Mouse (Mus musculus) heart, adult 18-20 months (tissue): ENCODE data around the gene P2ry6. TPM values are rescaled to one million over a fixed set of nuclear protein-coding genes. Genes with fewer than 3 reads are reported as not detected.

Experiments
- total RNA-seq, 2 experiments: library from RNA; stranded (reverse); gene quantifications; 2 replicates each; pipeline ENCODE4 v1.2.3; 2021

P2ry6 gene
- total RNA-seq, 2 experiments from 2014 or later = 3.2 TPM

Other genes with a start within 250 kb of the P2ry6 start
- gene Relt, start 111.2 kb downstream of the P2ry6 start, total RNA-seq = 1 to 10 TPM; 4.5 to 5.4 TPM
- 10 to 100 TPM; 23.6 to 24.8 TPM for gene Arhgef17, start 42.5 kb downstream of the P2ry6 start, total RNA-seq
- 10 to 100 TPM; 19.5 to 20.1 TPM for gene P2ry2, start 38.2 kb upstream of the P2ry6 start, total RNA-seq
- 10 to 100 TPM; 18.3 to 22.5 TPM for gene Fchsd2, start 118.2 kb upstream of the P2ry6 start, total RNA-seq